In the genomic region with DNA sequence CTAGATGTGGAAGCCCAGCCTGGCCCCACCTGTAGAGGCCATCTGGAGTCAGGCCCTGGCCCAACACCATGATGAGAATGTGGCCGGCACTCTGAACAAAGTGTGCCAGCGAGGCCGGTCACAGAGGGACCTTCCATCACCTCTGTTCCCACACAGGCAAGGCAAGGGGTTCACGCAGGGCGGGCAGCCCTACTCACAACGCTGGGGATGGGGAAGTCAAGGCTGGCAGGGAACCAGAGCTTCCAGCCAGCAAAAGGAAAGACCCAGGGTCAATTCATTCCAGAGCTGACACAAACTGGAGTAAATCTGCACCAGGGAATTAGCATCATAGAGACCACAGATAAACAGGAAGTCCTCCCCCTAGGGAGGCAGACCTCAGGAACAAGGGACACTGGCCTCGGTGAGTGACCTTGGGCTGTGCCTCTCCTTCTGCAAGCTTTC, we compare ENCODE assay signal across 9 mouse cellular contexts. TPM values are rescaled to one million over a fixed set of nuclear protein-coding genes. Genes with fewer than 3 reads are reported as not detected.
DNase-seq lines count a peak whose midpoint lies in the region; ATAC-seq lines count a peak whose summit lies in the region.
"Had no signal": no experiment of that assay in that cellular context is flagged by ENCODE, and none has a peak within 500 bp of the region (broad histone marks: within the 10 kb centered on the region; RNA-seq: fewer than 3 reads in every experiment).

No protein-coding gene starts in this region.

- H3K27ac ChIP-seq in hindbrain, embryonic 10.5 days: peak overlapping the region; percentile 1; the same call in 1 of the 2 replicates
- no peak overlapping the region for H3K27ac ChIP-seq in hindbrain, embryonic 11.5 days (ENCODE audit: low read depth, low read length)
- peak overlapping the region; percentile 78 for H3K27ac ChIP-seq in heart, embryonic 12.5 days (ENCODE audit: poor library complexity, severe bottlenecking)
- H3K27ac ChIP-seq: limb, embryonic 12.5 days had no signal

- no peaks in the 10 kb centered on the region for H3K27me3 ChIP-seq in hindbrain, embryonic 10.5 days (ENCODE audit: insufficient read depth, poor library complexity, severe bottlenecking)
- H3K27me3 ChIP-seq in hindbrain, embryonic 11.5 days (ENCODE audit: control insufficient read depth, insufficient read depth, low read length): no peaks in the 10 kb centered on the region
- H3K27me3 ChIP-seq in heart, embryonic 12.5 days (replicated peaks): no peaks in the 10 kb centered on the region
- H3K27me3 ChIP-seq: limb, embryonic 12.5 days had no signal

- no peak overlapping the region for H3K4me2 ChIP-seq in hindbrain, embryonic 11.5 days (replicated peaks; ENCODE audit: low read depth, low read length)
- no peak overlapping the region for H3K4me2 ChIP-seq in heart, embryonic 12.5 days
- H3K4me2 ChIP-seq: limb, embryonic 12.5 days had no signal

- 0 out of 2 replicates have a peak, but pooled peaks cover 4% of the 10 kb centered on the region for H3K9me3 ChIP-seq in hindbrain, embryonic 10.5 days
- H3K9me3 ChIP-seq in hindbrain, embryonic 11.5 days (ENCODE audit: control insufficient read depth, low read length): no peaks in the 10 kb centered on the region
- H3K9me3 ChIP-seq in heart, embryonic 12.5 days (replicated peaks): 0 out of 2 replicates have a peak, but pooled peaks cover 4% of the 10 kb centered on the region

- no peak overlapping the region for H3K9ac ChIP-seq in hindbrain, embryonic 11.5 days (ENCODE audit: low read depth, low read length)
- H3K9ac ChIP-seq in heart, embryonic 12.5 days: peak overlapping the region; percentile 56; the same call in 1 of the 2 replicates

- DNase-seq in hindbrain, embryonic 10.5 days (ENCODE audit: low spot score): no peak
- no peak for DNase-seq in hindbrain, embryonic 11.5 days (ENCODE audit: low spot score)
- peak; percentile 74 for DNase-seq in brain, adult 2 months (ENCODE audit: low read depth, low spot score)
- peak; percentile 70 for DNase-seq in kidney, postnatal 14 days
- no peak for DNase-seq in ovary, adult 18-20 months (ENCODE audit: low spot score)
- no peak for DNase-seq in natural killer cell, adult 2 months (ENCODE audit: low spot score in 2 of 2)

- H3K4me3 ChIP-seq in hindbrain, embryonic 10.5 days: peak overlapping the region; percentile 5
- H3K4me3 ChIP-seq in hindbrain, embryonic 11.5 days (ENCODE audit: low read depth, low read length): no peak overlapping the region
- H3K4me3 ChIP-seq in heart, embryonic 12.5 days: no peak overlapping the region
- H3K4me3 ChIP-seq: limb, embryonic 12.5 days had no signal

- WGBS in hindbrain, embryonic 10.5 days: 66% methylated on average over 7 of the region's 7 CpGs
- 75% methylated on average over 7 of the region's 7 CpGs for whole genome bisulfite sequencing in hindbrain, embryonic 11.5 days
- WGBS in heart, embryonic 12.5 days: 73% methylated on average over 7 of the region's 7 CpGs

- peaks cover 91% of the 10 kb centered on the region for H3K4me1 ChIP-seq in hindbrain, embryonic 10.5 days (replicated peaks)
- peaks cover 23% of the 10 kb centered on the region for H3K4me1 ChIP-seq in hindbrain, embryonic 11.5 days (replicated peaks; ENCODE audit: control insufficient read depth, insufficient read depth, low read length)
- H3K4me1 ChIP-seq in heart, embryonic 12.5 days (replicated peaks): peaks cover 97% of the 10 kb centered on the region

- peaks cover 85% of the 10 kb centered on the region for H3K36me3 ChIP-seq in hindbrain, embryonic 10.5 days
- peaks cover 26% of the 10 kb centered on the region for H3K36me3 ChIP-seq in hindbrain, embryonic 11.5 days (ENCODE audit: control insufficient read depth, insufficient read depth, low read length)
- H3K36me3 ChIP-seq in heart, embryonic 12.5 days: peaks cover 53% of the 10 kb centered on the region

- ATAC-seq in hindbrain, embryonic 11.5 days (ENCODE audit: low FRiP score): no peak
- ATAC-seq in heart, embryonic 12.5 days (ENCODE audit: insufficient number of reproducible peaks, low FRiP score): no peak
- no peak for ATAC-seq in granulocyte monocyte progenitor cell, adult 5-6 weeks (replicated peaks; ENCODE audit: poor library complexity, severe bottlenecking)

RNA-seq across cellular contexts. Expression of a gene that starts 18.9 kb away (rescaled TPM):
- 148 and 190 TPM in 2 replicates for polyA plus RNA-seq in hindbrain, embryonic 10.5 days (2016; fragmentation: Nextera tagmentation; extraction: Ambion mirVana)
- polyA plus RNA-seq in hindbrain, embryonic 11.5 days (2014; fragmentation: Nextera tagmentation; extraction: Ambion mirVana): 193 and 195 TPM in 2 replicates
- 103 and 111 TPM in 2 replicates for polyA plus RNA-seq in heart, embryonic 12.5 days (2016; fragmentation: Nextera tagmentation; extraction: Ambion mirVana)
- 63.6 and 79.1 TPM in 2 replicates for total RNA-seq in granulocyte monocyte progenitor cell, adult 5-6 weeks (2014; fragmentation: Nextera tagmentation)
- 31.3 and 31.6 TPM in 2 replicates for total RNA-seq in granulocyte monocyte progenitor cell, adult 5-6 weeks (2017)

RNA-seq across cellular contexts. Expression of a gene that starts 33.1 kb away (rescaled TPM):
- 54.8 and 56.2 TPM in 2 replicates for polyA plus RNA-seq in hindbrain, embryonic 10.5 days (2016; fragmentation: Nextera tagmentation; extraction: Ambion mirVana)
- polyA plus RNA-seq in hindbrain, embryonic 11.5 days (2014; fragmentation: Nextera tagmentation; extraction: Ambion mirVana): 32.7 and 33.5 TPM in 2 replicates
- polyA plus RNA-seq in heart, embryonic 12.5 days (2016; fragmentation: Nextera tagmentation; extraction: Ambion mirVana): 77.2 and 82.3 TPM in 2 replicates
- total RNA-seq in granulocyte monocyte progenitor cell, adult 5-6 weeks (2014; fragmentation: Nextera tagmentation): 19.7 and 30.2 TPM in 2 replicates
- total RNA-seq in granulocyte monocyte progenitor cell, adult 5-6 weeks (2017): 2.6 and 6.4 TPM in 2 replicates

Comparison
In these comparisons a context has a peak if more than half of its experiments do, and no peak if none do; other contexts are left out.
1. DNase-seq: peak in brain, adult 2 months (single experiment) and kidney, postnatal 14 days (single experiment); none in hindbrain, embryonic 10.5 days (single experiment), hindbrain, embryonic 11.5 days (single experiment), ovary, adult 18-20 months (single experiment) and natural killer cell, adult 2 months (0 of 2).